Mouse (Mus musculus) forebrain, embryonic 16.5 days (tissue): ENCODE results near the gene Asb1. TPM values are rescaled to one million over a fixed set of nuclear protein-coding genes. Genes with fewer than 3 reads are reported as not detected.

Experiments
- ATAC-seq: fragments of 200-750 bp; cut with Nextera tagmentation; 2 replicates; pipeline ENCODE4 v1.8.0; 2017; ENCODE audit warnings: mild to moderate bottlenecking, moderate library complexity
- H3K27ac ChIP-seq: fragments of 300-500 bp; sonication (generic); 2 replicates; pipeline ENCODE4 v1.5.1; 2014; ENCODE audit warnings: low read length, control low read depth
- H3K27me3 ChIP-seq: fragments of 300-500 bp; sonication (generic); replicated peaks from 2 replicates; pipeline ENCODE4 v1.6.1; 2014; ENCODE audit warnings: low read length; ENCODE audit not compliant: control insufficient read depth, insufficient read depth
- H3K36me3 ChIP-seq: fragments of 300-500 bp; sonication (generic); 2 replicates; pipeline ENCODE4 v1.6.1; 2014; ENCODE audit not compliant: control insufficient read depth, insufficient read depth
- H3K4me1 ChIP-seq: fragments of 300-500 bp; sonication (generic); replicated peaks from 2 replicates; pipeline ENCODE4 v1.6.1; 2014; ENCODE audit warnings: low read length; ENCODE audit not compliant: control insufficient read depth, insufficient read depth
- H3K4me2 ChIP-seq: fragments of 300-500 bp; sonication (generic); 2 replicates; pipeline ENCODE4 v1.6.1; 2014; ENCODE audit warnings: mild to moderate bottlenecking, low read length, control low read depth
- H3K4me3 ChIP-seq: fragments of 300-500 bp; sonication (generic); replicated peaks from 2 replicates; pipeline ENCODE4 v1.5.1; 2014; ENCODE audit warnings: mild to moderate bottlenecking, low read length, control low read depth
- H3K9ac ChIP-seq: fragments of 300-500 bp; sonication (generic); replicated peaks from 2 replicates; pipeline ENCODE4 v1.6.1; 2014; ENCODE audit warnings: low read depth, low read length, control low read depth
- H3K9me3 ChIP-seq: fragments of 300-500 bp; sonication (generic); 2 replicates; pipeline ENCODE4 v1.6.1; 2016; ENCODE audit warnings: low read length; ENCODE audit not compliant: control insufficient read depth
- WGBS: fragments of 180-500 bp; shearing (Covaris S2); extraction: QIAGEN DNeasy Blood & Tissue Kit; methylation state at CpG from one replicate; pipeline ENCODE4 v1.1.7; 2014; 5-methylcytosine and 5-hydroxymethylcytosine counted together
- polyA plus RNA-seq: library from polyadenylated mRNA; unstranded; fragments of >200 nt; fragmentation: Nextera tagmentation; extraction: Ambion mirVana; gene quantifications from 2 replicates; pipeline ENCODE4 v1.2.1, GENCODE M21; 2015

Asb1 gene
- polyA plus RNA-seq: 13.7 and 14.1 TPM in 2 replicates

DNA sequence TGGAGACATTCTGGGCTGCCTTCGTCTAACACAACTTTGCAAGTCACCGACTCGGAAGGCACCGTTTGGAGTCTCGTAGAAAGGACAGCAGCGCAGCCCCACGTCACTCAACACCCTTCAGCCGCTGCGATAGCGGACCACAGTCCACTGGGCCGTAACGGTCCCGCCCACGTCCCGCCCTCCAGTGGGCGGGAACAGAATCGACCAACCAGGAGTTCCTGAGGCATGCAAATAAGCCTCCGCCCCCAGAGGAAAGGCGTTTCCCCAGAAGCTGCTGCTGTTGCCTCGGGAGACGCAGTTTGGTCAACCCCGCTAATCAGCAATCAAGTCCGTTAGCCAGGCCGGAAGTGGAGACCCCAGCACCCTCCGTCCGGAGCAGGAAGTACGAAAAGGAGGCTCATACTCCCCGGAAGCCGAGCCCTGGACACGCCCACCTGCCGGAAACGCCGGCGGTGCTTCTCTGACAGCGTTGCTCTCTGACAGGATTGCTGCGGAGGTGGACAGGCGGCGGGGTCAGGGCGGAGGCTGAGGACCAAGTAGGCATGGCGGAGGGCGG is at the start of gene Asb1:
Gene Asb1 (plus strand): TSS at position 274 of the 556 bp plus-strand sequence.
- Histone ChIP-seq H3K4me1 (peaks cover 18% of the 10 kb centered on the region), H3K9me3 (no peaks in the 10 kb centered on the region), H3K4me2 (peak within 1 kb of the TSS; percentile 97), H3K36me3 (no peaks in the 10 kb centered on the region), H3K27ac (peak within 1 kb of the TSS; percentile 46; the same call in 1 of the 2 replicates), H3K9ac (peak within 1 kb of the TSS; percentile 82), H3K27me3 (peaks cover 16% of the 10 kb centered on the region), H3K4me3 (peak within 1 kb of the TSS; percentile 93)
- WGBS: under 1% methylated on average over 40 of the region's 41 CpGs
- ATAC-seq: peak; percentile 98

DNA sequence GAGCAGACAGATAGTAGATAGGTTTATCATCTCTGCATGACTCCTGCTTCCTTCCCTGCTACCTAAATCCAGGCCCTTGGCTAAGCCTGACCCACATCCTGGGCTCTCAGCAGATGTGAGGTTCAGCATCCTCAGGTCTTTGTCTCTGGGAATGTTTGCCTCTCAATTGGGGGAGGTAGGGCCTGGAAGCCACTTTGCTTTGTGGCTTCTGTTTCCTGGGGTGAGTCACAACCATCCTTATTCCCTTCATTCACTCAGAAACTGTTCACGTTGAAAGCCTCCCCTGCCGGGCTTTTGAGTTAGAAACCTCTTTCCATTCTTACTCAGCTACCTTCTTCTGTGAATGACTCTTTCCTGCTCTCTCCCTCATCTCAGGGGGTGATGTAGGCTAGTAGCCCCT is 47.6 kb upstream of the Asb1 start:
- no peak for ATAC-seq
- Histone ChIP-seq H3K4me1 (peaks cover 14% of the 10 kb centered on the region), H3K4me2 (no peak overlapping the region), H3K9me3 (no peaks in the 10 kb centered on the region), H3K36me3 (no peaks in the 10 kb centered on the region), H3K4me3 (no peak overlapping the region), H3K27ac (no peak overlapping the region), H3K9ac (no peak overlapping the region), H3K27me3 (no peaks in the 10 kb centered on the region)
- 4% methylated on average over 2 of the region's 2 CpGs for WGBS

- Histone ChIP-seq H3K4me3 (peak overlapping the region; percentile 92), H3K27me3 (no peaks in the 10 kb centered on the region), H3K9ac (peak overlapping the region; percentile 89), H3K27ac (no peak overlapping the region), H3K9me3 (no peaks in the 10 kb centered on the region), H3K4me2 (peak overlapping the region; percentile 68), H3K36me3 (no peaks in the 10 kb centered on the region), H3K4me1 (peaks cover 14% of the 10 kb centered on the region)
- 36% methylated on average over 3 of the region's 3 CpGs for WGBS
- peak; percentile 11 for ATAC-seq
These were observed 46.4 kb upstream of the Asb1 start for GRCm38 (mm10) chr1:91493938-91494337.

- peak; percentile 99 for ATAC-seq
- Histone ChIP-seq H3K9ac (peak within 1 kb of the TSS; percentile 89), H3K4me1 (peaks cover 14% of the 10 kb centered on the region), H3K36me3 (no peaks in the 10 kb centered on the region), H3K9me3 (no peaks in the 10 kb centered on the region), H3K4me2 (peak within 1 kb of the TSS; percentile 93), H3K27ac (no peak within 1 kb of the TSS), H3K4me3 (peak within 1 kb of the TSS; percentile 92), H3K27me3 (no peaks in the 10 kb centered on the region)
- WGBS: under 1% methylated on average over 78 of the region's 79 CpGs
These were observed 45.7 kb upstream of the Asb1 start, which contains the start of gene Traf3ip1 for GRCm38 (mm10) chr1:91494457-91495140. TSS of gene Traf3ip1 (plus strand) at chr1:91494647.

- Histone ChIP-seq H3K9ac (peak overlapping the region; percentile 89), H3K4me3 (peak overlapping the region; percentile 92), H3K27ac (no peak overlapping the region), H3K36me3 (no peaks in the 10 kb centered on the region), H3K9me3 (no peaks in the 10 kb centered on the region), H3K4me1 (peaks cover 14% of the 10 kb centered on the region), H3K27me3 (no peaks in the 10 kb centered on the region), H3K4me2 (peak overlapping the region; percentile 93)
- no peak for ATAC-seq
- 41% methylated on average over 5 of the region's 5 CpGs for WGBS
These were observed 45.0 kb upstream of the Asb1 start for GRCm38 (mm10) chr1:91495321-91495720.

DNA sequence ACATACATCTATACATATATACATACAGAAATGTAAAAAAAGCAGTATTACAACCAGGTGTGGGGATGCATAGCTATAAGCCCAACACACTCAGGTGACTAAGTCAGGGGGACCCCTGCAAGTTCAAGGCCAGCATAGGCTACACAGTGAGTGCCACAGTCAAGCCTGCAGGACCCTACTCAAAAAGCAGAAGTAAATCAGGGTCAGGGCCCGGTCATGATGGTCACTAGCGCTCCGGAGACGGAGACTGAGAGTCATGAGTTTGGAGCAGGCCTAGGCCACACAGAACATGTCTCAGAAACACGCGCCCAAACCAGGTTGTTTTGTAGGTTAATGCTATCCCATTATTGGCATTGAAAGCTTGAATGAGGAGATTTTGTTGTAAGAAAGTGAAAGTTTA is 41.8 kb upstream of the Asb1 start:
- Histone ChIP-seq H3K27me3 (no peaks in the 10 kb centered on the region), H3K4me3 (no peak overlapping the region), H3K27ac (no peak overlapping the region), H3K9ac (no peak overlapping the region), H3K36me3 (peaks cover 9% of the 10 kb centered on the region), H3K4me2 (no peak overlapping the region), H3K9me3 (no peaks in the 10 kb centered on the region), H3K4me1 (peaks cover 14% of the 10 kb centered on the region)
- no peak for ATAC-seq
- 97% methylated on average over 6 of the region's 6 CpGs for WGBS

GRCm38 (mm10) chr1:91504615-91505014 is 35.7 kb upstream of the Asb1 start:
- Histone ChIP-seq H3K9me3 (no peaks in the 10 kb centered on the region), H3K27ac (no peak overlapping the region), H3K9ac (no peak overlapping the region), H3K4me3 (no peak overlapping the region), H3K27me3 (no peaks in the 10 kb centered on the region), H3K4me2 (no peak overlapping the region), H3K36me3 (peaks cover 12% of the 10 kb centered on the region), H3K4me1 (no peaks in the 10 kb centered on the region)
- no peak for ATAC-seq
- 82% methylated on average over 3 of the region's 3 CpGs for WGBS

- Histone ChIP-seq H3K4me2 (no peak overlapping the region), H3K27ac (no peak overlapping the region), H3K9me3 (no peaks in the 10 kb centered on the region), H3K9ac (no peak overlapping the region), H3K4me1 (no peaks in the 10 kb centered on the region), H3K4me3 (no peak overlapping the region), H3K27me3 (no peaks in the 10 kb centered on the region), H3K36me3 (peaks cover 1% of the 10 kb centered on the region; the same call in 1 of the 2 replicates)
- no peak for ATAC-seq
- WGBS: 80% methylated on average over 11 of the region's 11 CpGs
These were observed 25.4 kb upstream of the Asb1 start for GRCm38 (mm10) chr1:91514916-91515315.

DNA sequence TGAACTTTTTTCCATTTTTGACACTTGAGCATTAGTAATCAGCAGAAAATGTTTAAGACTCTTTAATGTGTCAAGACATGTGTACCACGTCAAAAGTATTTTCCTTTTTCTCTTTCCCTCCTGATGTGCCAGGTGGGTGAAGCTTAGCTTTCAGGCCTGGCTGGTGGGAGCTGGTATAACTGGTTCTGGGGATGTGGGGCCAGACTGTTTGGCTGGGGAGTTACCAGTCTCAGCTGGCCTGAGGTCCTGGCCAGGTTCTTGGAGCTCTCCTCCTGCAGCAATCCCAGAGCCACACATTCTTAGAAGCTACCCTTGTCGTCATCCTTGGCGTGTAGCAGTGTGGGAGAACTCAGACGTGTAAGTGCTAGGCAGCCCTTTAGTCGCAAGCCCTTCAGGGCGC is 24.7 kb upstream of the Asb1 start:
- no peak overlapping the region for H3K4me2 ChIP-seq
- no peak overlapping the region for H3K4me3 ChIP-seq
- 89% methylated on average over 6 of the region's 6 CpGs for whole genome bisulfite sequencing
- no peaks in the 10 kb centered on the region for H3K9me3 ChIP-seq
- H3K9ac ChIP-seq: no peak overlapping the region
- no peak overlapping the region for H3K27ac ChIP-seq
- H3K4me1 ChIP-seq: no peaks in the 10 kb centered on the region
- peaks cover 2% of the 10 kb centered on the region; the same call in 1 of the 2 replicates for H3K36me3 ChIP-seq
- H3K27me3 ChIP-seq: no peaks in the 10 kb centered on the region
- ATAC-seq: no peak
